Mouse (Mus musculus): ENCODE data around the gene Adck2. TPM values are rescaled to one million over a fixed set of nuclear protein-coding genes. Genes with fewer than 3 reads are reported as not detected.

Adck2 gene
- total RNA-seq, 1 experiment from 2014 or later = 13.8 TPM

GRCm38 (mm10) chr6:39606862-39607261 is 33.2 kb downstream of the Adck2 start:
- ATAC-seq (ENCODE audit: extremely low read depth, insufficient number of reproducible peaks, low FRiP score, poor library complexity, severe bottlenecking) = peak; percentile 48; the same call in 1 of the 2 replicates

GRCm38 (mm10) chr6:39607365-39607764 is 33.7 kb downstream of the Adck2 start:
- no peak for ATAC-seq (ENCODE audit: extremely low read depth, insufficient number of reproducible peaks, low FRiP score, poor library complexity, severe bottlenecking)

DNA sequence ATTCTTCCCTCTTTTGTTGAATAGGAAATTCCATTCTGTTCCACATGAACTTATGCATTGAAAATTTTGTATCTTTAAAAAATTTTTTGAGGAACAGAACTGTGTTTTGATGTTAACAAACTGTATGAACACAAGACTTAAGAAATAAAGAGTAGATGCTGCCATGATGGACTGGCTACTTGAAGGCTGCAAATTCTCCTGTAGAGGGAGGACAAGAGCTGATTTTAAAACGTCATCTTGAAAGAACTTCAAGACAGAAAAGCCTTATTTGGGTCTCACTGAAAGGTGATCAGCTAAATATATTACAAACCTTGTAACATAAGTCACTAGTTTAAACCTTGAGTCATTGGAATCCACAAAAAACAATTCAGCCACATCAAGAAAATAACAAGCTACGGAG is 36.5 kb downstream of the Adck2 start:
- no peak for ATAC-seq (ENCODE audit: extremely low read depth, insufficient number of reproducible peaks, low FRiP score, poor library complexity, severe bottlenecking)

DNA sequence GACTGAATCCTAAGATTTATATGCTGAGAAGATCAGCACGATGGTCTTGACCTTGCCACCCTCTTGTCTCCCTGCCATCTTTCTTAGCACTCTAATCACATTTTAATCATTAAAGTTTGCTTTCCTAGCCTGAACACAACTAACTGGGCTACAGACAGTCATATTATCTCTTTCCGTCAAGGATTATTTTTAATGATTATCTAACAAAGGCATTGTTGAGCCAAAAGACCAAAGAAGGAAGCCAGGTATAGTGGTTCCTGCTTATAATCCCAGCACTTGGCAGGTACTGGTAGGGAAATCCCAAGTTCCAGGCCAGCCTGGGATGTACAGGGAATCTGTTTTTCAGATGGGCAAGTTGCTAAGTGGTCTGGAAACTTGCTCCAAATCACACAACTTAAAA is 37.6 kb downstream of the Adck2 start:
- ATAC-seq (ENCODE audit: extremely low read depth, insufficient number of reproducible peaks, low FRiP score, poor library complexity, severe bottlenecking) = no peak

Other genes starting within 250 kb of the Adck2 start
- gene Slc37a3, start 196.2 kb upstream of the Adck2 start, total RNA-seq (2017) = 28.6 and 29.4 TPM in 2 replicates
- 9.5 and 15.6 TPM in 2 replicates for gene Rab19, start 192.7 kb upstream of the Adck2 start, total RNA-seq (2017)
- 246 and 268 TPM in 2 replicates for gene Mkrn1, start 153.4 kb upstream of the Adck2 start, total RNA-seq (2017)
- gene Dennd2a, start 16.0 kb upstream of the Adck2 start, total RNA-seq (2017) = 0.12 and 1.4 TPM in 2 replicates
- gene Gm42420, start 11.9 kb downstream of the Adck2 start, total RNA-seq (2017) = 0.81 TPM in 1 of 2 replicates, not detected in the other
- gene Ndufb2, start 18.7 kb downstream of the Adck2 start, total RNA-seq (2017) = 22.7 and 28.4 TPM in 2 replicates
- 49.6 and 50.4 TPM in 2 replicates for gene Braf, start 151.6 kb downstream of the Adck2 start, total RNA-seq (2017)
- gene Mrps33, start 237.1 kb downstream of the Adck2 start, total RNA-seq (2017) = 15.2 and 19.4 TPM in 2 replicates